Mouse (Mus musculus) E14TG2a.4 (cell line): Measurements from ENCODE around the gene Aicda.
"Not testable (repeated sequence)": the region's sequence is repeated elsewhere in the genome, so short reads cannot be mapped to it uniquely, and the experiment has no call there.

Source experiments
- H3K27me3 ChIP-seq: 2 replicates; pipeline ENCODE4 v1.6.1; 2014; ENCODE audit warnings: low read length, control low read depth; ENCODE audit not compliant: insufficient read depth
- H3K36me3 ChIP-seq: 2 replicates; pipeline ENCODE4 v1.6.1; 2014; ENCODE audit warnings: low read length, control low read depth; ENCODE audit not compliant: insufficient read depth
- H3K4me1 ChIP-seq: replicated peaks from 2 replicates; pipeline ENCODE4 v1.6.1; 2014; ENCODE audit warnings: low read depth, low read length, control low read depth
- H3K4me3 ChIP-seq: replicated peaks from 2 replicates; pipeline ENCODE4 v1.5.1; 2014; ENCODE audit warnings: mild to moderate bottlenecking, low read length
- H3K9me3 ChIP-seq: 2 replicates; pipeline ENCODE4 v1.6.1; 2014; ENCODE audit warnings: low read length, control low read depth
- CTCF ChIP-seq: conservative IDR thresholded peaks from 2 replicates; pipeline ENCODE4 v1.5.1; 2014; ENCODE audit warnings: low read length
- NANOG ChIP-seq: IDR thresholded peaks from 2 replicates; pipeline ENCODE4 v1.6.1; 2014; ENCODE audit warnings: borderline replicate concordance, low read length, mixed read lengths
- POU5F1 ChIP-seq: IDR thresholded peaks from 2 replicates; pipeline ENCODE4 v1.6.1; 2014; ENCODE audit warnings: low read length, borderline replicate concordance

The Aicda gene

DNA sequence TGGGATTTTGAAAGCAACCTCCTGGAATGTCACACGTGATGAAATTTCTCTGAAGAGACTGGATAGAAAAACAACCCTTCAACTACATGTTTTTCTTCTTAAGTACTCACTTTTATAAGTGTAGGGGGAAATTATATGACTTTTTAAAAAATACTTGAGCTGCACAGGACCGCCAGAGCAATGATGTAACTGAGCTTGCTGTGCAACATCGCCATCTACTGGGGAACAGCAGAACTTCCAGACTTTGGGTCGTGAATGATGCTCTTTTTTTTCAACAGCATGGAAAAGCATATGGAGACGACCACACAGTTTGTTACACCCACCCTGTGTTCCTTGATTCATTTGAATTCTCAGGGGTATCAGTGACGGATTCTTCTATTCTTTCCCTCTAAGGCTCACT lies 8.9 kb downstream of the Aicda start:
- TF ChIP-seq POU5F1 (no peak), CTCF (peak; percentile 94), NANOG (no peak)
- Histone ChIP-seq H3K4me3 (no peak overlapping the region), H3K4me1 (peaks cover 16% of the 10 kb centered on the region), H3K27me3 (peaks cover 32% of the 10 kb centered on the region), H3K9me3 (no peaks in the 10 kb centered on the region), H3K36me3 (no peaks in the 10 kb centered on the region)

DNA sequence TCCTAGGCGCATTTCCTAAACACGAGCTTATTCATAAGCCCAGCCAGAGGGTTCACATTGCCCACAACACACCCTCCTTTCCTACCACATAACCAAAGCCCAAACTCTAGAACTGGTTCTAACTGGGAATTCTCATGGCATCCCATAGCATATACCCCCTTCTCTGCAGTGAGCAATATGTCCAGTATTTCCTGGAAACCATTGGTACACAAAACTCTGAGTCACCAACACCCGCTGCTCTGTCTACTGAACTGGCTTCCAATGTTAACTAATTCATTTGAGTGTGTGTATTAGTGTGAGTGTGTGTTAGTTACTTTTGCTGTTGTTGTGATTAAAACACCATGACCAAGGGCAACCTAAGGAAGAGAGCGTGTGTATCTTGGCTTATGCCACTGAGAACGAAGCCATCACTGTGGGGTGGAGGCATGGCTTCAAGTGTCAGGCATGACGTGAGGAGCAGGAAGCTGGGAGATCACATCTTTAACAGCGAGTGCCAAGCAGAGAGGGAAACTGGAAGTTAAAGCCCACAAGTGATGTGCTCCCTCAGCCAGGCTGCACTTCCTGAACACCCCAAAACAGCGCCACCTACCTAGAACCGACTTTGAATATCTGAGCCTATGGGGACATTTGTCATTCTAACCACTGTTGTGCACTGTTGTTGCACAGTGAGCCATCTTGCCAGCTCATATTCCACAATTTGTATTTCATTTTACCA lies 11.6 kb downstream of the Aicda start:
- Histone ChIP-seq H3K9me3 (no peaks in the 10 kb centered on the region), H3K27me3 (peaks cover 38% of the 10 kb centered on the region), H3K4me1 (peaks cover 18% of the 10 kb centered on the region), H3K36me3 (no peaks in the 10 kb centered on the region), H3K4me3 (no peak overlapping the region)
- TF ChIP-seq NANOG = no peak
- 0 out of 2 replicates have a peak, but pooled peaks have one; percentile 5 for TF ChIP-seq CTCF

DNA sequence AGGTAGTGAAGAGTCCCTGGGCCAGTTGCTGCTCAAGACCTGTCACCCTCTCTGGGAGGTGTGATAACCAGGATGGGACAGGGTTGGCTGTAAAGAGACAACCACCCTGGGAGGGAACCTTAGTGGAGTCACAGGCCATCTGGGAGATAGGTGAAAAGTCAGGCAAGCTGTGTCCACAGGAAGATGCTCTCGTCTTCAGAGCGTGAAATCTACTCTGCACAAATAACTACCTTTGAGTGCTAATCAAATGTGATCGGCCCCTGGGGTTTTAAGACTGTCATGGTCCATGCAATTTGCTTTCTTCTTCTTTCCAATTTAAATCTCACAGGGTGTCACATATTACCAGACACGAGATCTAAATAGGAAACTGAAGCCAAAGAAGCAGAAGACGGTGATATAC lies 15.5 kb downstream of the Aicda start:
- no peak for TF ChIP-seq POU5F1
- no peak for TF ChIP-seq CTCF
- TF ChIP-seq NANOG = no peak
- Histone ChIP-seq H3K4me3 (no peak overlapping the region), H3K27me3 (peaks cover 29% of the 10 kb centered on the region), H3K36me3 (no peaks in the 10 kb centered on the region), H3K4me1 (peaks cover 8% of the 10 kb centered on the region; the same call in 1 of the 2 replicates), H3K9me3 (no peaks in the 10 kb centered on the region)

DNA sequence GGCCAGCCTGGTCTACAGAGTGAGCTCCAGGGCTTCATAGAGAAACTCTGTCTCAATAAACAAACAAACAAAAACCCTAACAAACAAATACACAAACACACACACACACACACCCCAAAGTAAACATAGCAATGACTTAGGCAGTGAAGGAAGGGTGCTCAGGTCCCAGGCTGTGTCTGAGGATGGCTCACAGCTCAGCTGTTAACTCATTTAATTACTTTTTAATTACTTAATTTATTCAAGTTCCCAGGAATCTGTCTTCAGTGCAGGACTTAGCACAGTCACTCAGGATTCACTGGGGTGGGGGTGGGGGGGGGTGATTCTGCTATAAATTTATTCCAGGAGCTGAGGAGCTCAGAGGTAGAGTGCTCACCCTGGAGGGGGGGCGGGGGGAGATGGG lies 16.2 kb downstream of the Aicda start:
- Histone ChIP-seq H3K4me3 (no peak overlapping the region), H3K27me3 (peaks cover 25% of the 10 kb centered on the region), H3K4me1 (peaks cover 8% of the 10 kb centered on the region; the same call in 1 of the 2 replicates), H3K36me3 (no peaks in the 10 kb centered on the region), H3K9me3 (no peaks in the 10 kb centered on the region)
- TF ChIP-seq NANOG = no peak

DNA sequence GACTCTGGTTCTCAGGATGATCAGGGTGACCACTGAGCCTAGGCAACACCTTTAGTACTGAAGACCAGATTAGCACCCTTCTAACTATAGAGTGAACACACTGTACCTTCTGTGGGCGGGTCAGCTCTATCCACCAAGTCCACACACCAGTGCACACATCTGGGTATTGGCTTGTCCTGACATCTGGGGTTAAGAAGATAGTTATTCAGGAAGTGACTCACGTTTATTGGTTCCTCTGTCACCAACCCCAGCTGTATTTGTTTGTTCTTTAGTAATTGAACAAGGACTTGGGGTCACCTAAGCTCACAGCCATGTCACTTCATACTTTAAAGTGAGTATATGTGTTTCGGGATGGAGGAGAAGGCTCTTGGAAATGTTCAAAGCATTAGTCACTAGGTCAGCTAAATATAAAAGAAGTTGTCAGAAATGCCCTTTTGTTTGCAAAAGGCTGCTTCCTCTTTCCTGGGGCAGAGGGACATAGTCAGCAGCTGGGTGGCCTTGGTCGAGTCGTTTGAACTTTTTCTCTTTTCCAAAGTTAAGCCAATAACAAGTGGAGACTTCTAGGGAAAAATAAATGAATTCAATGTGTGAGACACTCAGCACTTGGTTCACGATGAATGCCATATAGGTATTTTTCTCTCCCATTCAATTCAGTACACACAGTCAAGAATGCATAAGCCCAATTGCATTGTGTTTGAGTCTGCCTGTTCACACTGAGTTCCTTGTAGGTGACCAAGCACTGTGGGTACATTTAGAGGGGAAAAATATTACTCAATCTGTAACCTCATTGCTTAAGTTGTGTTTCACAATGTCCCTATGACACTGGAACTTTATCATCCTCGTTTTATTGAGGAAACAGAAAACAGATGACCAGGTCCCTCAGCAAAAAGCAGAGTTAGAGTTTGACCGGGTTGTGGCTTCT lies 17.4 kb downstream of the Aicda start:
- Histone ChIP-seq H3K4me1 (peaks cover 11% of the 10 kb centered on the region), H3K9me3 (no peaks in the 10 kb centered on the region), H3K36me3 (no peaks in the 10 kb centered on the region), H3K4me3 (no peak overlapping the region), H3K27me3 (peaks cover 25% of the 10 kb centered on the region)
- TF ChIP-seq POU5F1 (no peak), NANOG (no peak), CTCF (no peak)

DNA sequence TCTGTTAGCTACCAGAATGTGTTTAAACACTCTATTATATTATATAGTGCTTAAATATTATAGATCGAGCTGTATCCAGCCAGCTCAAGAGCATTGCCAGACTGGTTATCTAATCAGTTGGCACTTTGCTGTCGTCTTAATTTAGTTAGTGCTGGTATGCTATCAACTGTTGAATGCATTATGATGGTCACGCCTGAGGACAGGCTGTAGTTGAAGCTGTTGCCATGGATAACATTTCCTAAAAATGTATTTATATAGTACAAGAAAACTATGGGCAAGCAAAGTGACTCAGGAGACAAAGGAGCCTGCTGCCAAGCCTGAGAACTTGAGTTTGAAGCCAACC lies 18.0 kb downstream of the Aicda start:
- peaks cover 16% of the 10 kb centered on the region for H3K4me1 ChIP-seq
- TF ChIP-seq NANOG (no peak), POU5F1 (no peak), CTCF (no peak)
- no peak overlapping the region for H3K4me3 ChIP-seq
- H3K27me3 ChIP-seq = peaks cover 24% of the 10 kb centered on the region
- no peaks in the 10 kb centered on the region for H3K36me3 ChIP-seq
- no peaks in the 10 kb centered on the region for H3K9me3 ChIP-seq

DNA sequence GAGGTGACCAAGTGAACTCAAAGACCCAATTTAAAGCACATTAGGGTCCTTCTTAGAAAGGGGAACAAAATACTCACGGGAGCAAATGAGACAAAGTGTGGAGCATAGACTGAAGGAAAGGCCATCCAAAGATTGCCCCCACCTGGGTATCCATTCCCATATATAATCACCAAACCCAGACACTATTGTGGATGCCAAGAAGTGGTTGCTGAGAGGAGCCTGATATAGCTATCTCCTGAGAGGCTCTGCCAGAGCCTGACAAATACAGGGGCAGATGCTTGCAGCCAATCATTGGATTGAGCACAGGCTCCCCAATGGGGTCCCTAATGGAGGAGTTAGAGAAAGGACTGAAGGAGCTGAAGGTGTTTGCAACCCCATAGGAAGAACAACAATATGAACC lies 21.4 kb downstream of the Aicda start:
- Histone ChIP-seq H3K4me1 (peaks cover 18% of the 10 kb centered on the region), H3K27me3 (peaks cover 11% of the 10 kb centered on the region)
- H3K9me3 ChIP-seq, H3K4me3 ChIP-seq, H3K36me3 ChIP-seq: not testable (repeated sequence)

DNA sequence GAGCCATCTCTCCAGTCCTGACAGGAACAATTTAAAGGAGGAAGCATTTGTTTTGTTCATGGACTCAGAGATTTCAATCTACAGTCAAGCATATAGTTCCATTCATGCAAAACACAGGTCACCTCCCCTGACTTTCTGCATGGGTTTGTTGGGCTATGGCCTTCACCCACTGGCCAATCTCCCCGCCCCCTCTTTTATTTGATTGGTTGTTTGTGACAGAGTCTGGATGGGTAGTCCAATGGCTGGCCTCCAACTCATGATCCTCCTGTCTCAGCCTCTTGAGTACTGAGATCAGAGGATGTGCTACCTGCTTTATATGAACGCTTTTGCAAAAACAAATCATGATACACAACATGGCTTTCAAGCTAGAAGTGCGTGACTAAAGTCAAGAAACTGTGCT lies 23.4 kb downstream of the Aicda start:
- Histone ChIP-seq H3K36me3 (peaks cover 6% of the 10 kb centered on the region; the same call in 1 of the 2 replicates), H3K4me3 (no peak overlapping the region), H3K27me3 (peaks cover 8% of the 10 kb centered on the region), H3K4me1 (peaks cover 31% of the 10 kb centered on the region), H3K9me3 (no peaks in the 10 kb centered on the region)
- TF ChIP-seq CTCF = no peak
- no peak for TF ChIP-seq POU5F1
- TF ChIP-seq NANOG = no peak
